Mouse (Mus musculus) left cerebral cortex, postnatal 36 days (tissue): ENCODE measurements around the gene Fam172a. TPM values are rescaled to one million over a fixed set of nuclear protein-coding genes. Genes with fewer than 3 reads are reported as not detected.
"Not testable (repeated sequence)": the region's sequence is repeated elsewhere in the genome, so short reads cannot be mapped to it uniquely, and the experiment has no call there.

Experiments used
- DNase-seq, 2 experiments: peaks; one replicate each; pipeline ENCODE4 v3.0.0; 2021 to 2022; ENCODE audit warnings: low spot score in 2 of 2, mixed read lengths in 1 of 2
- intact Hi-C: fragments of 180-260 bp; cut with DNase I; formaldehyde crosslinking; loops from one replicate; pipeline ENCODE4 v1.15.1; 2025
- total RNA-seq, 2 experiments: library from RNA; stranded (reverse); gene quantifications; 2 replicates each; pipeline ENCODE4 v1.2.3; 2021

The Fam172a gene
- total RNA-seq, result 10 to 100 TPM; 36.1 to 36.4 TPM

GRCm38 (mm10) chr13:77701733-77702132, at the start of gene Fam172a:
Gene Fam172a (plus strand): TSS chr13:77702033.
- DNase-seq, intact Hi-C loops: not testable (repeated sequence)

- intact Hi-C loops, result no loop called here
- no peak for DNase-seq
These were observed 13.2 kb upstream of the Fam172a start for GRCm38 (mm10) chr13:77688651-77689050.

GRCm38 (mm10) chr13:77708514-77709013, 6.7 kb downstream of the Fam172a start:
- intact Hi-C loops, result no loop called here

GRCm38 (mm10) chr13:77717499-77717898, 15.7 kb downstream of the Fam172a start:
- intact Hi-C loops, result no loop called here

More at GRCm38 (mm10) chr13:77708514-77709013, 6.7 kb downstream of the Fam172a start:
- DNase-seq, result peak; percentile 90 to 91

GRCm38 (mm10) chr13:77742822-77743221, 41.0 kb downstream of the Fam172a start:
- DNase-seq, result no peak
- intact Hi-C loops, result no loop called here

More at GRCm38 (mm10) chr13:77717499-77717898, 15.7 kb downstream of the Fam172a start:
- no peak for DNase-seq

GRCm38 (mm10) chr13:77777606-77778005, 75.8 kb downstream of the Fam172a start:
- intact Hi-C loops, result no loop called here
- no peak for DNase-seq

- intact Hi-C loops, DNase-seq: not testable (repeated sequence)
These were observed 105.5 kb downstream of the Fam172a start for GRCm38 (mm10) chr13:77807341-77807740.

- DNase-seq, result no peak
- intact Hi-C loops, result no loop called here
These were observed 108.6 kb downstream of the Fam172a start for GRCm38 (mm10) chr13:77810449-77810848.

- DNase-seq, result no peak
- intact Hi-C loops, result no loop called here
These were observed 124.3 kb downstream of the Fam172a start for GRCm38 (mm10) chr13:77826138-77826537.

GRCm38 (mm10) chr13:77843017-77843654, 141.3 kb downstream of the Fam172a start:
- intact Hi-C loops, result no loop called here
- DNase-seq, result no peak

- intact Hi-C loops, result no loop called here
- no peak for DNase-seq
These were observed 147.0 kb downstream of the Fam172a start for GRCm38 (mm10) chr13:77848868-77849267.

GRCm38 (mm10) chr13:77864804-77865203, 163.0 kb downstream of the Fam172a start:
- intact Hi-C loops, result no loop called here
- DNase-seq, result no peak

GRCm38 (mm10) chr13:77868314-77868713, 166.5 kb downstream of the Fam172a start:
- DNase-seq, result no peak
- intact Hi-C loops, result no loop called here

- intact Hi-C loops, result no loop called here
- DNase-seq, result no peak
These were observed 176.3 kb downstream of the Fam172a start for GRCm38 (mm10) chr13:77878120-77878519.

- DNase-seq, result no peak
These were observed 176.7 kb downstream of the Fam172a start for GRCm38 (mm10) chr13:77878545-77878944.

GRCm38 (mm10) chr13:77897619-77898018, 195.8 kb downstream of the Fam172a start:
- intact Hi-C loops, result loop anchor here (10.0 kb wide), 1 partner anchor 277 kb away; no protein-coding TSS in a partner anchor

More at GRCm38 (mm10) chr13:77878545-77878944, 176.7 kb downstream of the Fam172a start:
- intact Hi-C loops, result no loop called here

GRCm38 (mm10) chr13:77898066-77898796, 196.4 kb downstream of the Fam172a start:
- intact Hi-C loops, result loop anchor here (10.0 kb wide), 1 partner anchor 277 kb away; no protein-coding TSS in a partner anchor
- no peak for DNase-seq

More at GRCm38 (mm10) chr13:77897619-77898018, 195.8 kb downstream of the Fam172a start:
- DNase-seq, result no peak

- DNase-seq, result no peak
- intact Hi-C loops, result loop anchor here (10.0 kb wide), 1 partner anchor 275 kb away; no protein-coding TSS in a partner anchor
These were observed 197.9 kb downstream of the Fam172a start for GRCm38 (mm10) chr13:77899725-77900124.

- DNase-seq, result no peak
- intact Hi-C loops, result no loop called here
These were observed 199.0 kb downstream of the Fam172a start for GRCm38 (mm10) chr13:77900843-77901242.

GRCm38 (mm10) chr13:77909184-77909583, 207.4 kb downstream of the Fam172a start:
- DNase-seq, result no peak
- intact Hi-C loops, result no loop called here
